Mouse (Mus musculus) ES-Bruce4 (cell line): ENCODE measurements around the gene Ankdd1a.

Source experiments
- CTCF ChIP-seq: IDR thresholded peaks from one replicate; pipeline ENCODE4 v1.8.1; 2011; ENCODE audit warnings: low read depth, low read length
- EP300 ChIP-seq: IDR thresholded peaks from 2 replicates; pipeline ENCODE4 v1.6.1; 2011; ENCODE audit warnings: low read depth, low read length; ENCODE audit not compliant: insufficient read depth
- POLR2A ChIP-seq: IDR thresholded peaks from one replicate; pipeline ENCODE4 v1.8.1; 2011; ENCODE audit warnings: low read length; ENCODE audit not compliant: insufficient read depth

DNA sequence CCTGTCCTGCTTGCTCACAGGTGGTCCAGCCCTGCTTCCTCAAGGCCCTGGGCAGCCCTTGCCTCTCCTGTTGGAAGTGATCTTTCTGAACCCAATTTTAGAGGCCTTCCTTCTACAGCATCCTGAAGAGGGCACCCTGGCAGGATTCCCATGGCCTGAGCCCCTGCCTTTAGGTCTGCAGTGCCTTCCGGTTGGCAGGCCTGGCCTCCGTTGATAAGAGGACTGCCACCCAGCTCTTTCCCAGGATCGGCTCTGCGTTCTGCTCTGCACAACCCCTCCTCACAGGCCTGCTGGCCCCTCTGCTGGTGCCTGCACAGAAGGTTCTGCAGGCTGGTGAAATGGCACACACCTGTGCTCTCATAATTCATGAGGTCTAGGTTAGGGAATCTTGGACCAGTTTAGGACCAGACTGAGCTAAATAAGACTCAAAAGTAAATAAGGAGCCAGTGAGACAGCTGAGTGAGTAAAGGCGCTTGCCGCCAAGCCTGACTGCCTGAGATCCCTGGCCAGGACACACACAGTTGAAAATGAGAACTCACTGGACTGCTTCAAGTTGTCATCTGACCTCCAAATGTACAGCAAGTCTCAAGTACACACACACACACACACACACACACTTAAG, 8.5 kb upstream of the Ankdd1a start:
- no peak for TF ChIP-seq CTCF
- no peak for TF ChIP-seq POLR2A
- no peak for TF ChIP-seq EP300
